Mouse (Mus musculus): ENCODE results near the gene Gpr183.

- TF ChIP-seq POLR2A (IDR thresholded peaks at IDR 0.05; ENCODE audit: borderline replicate concordance, extremely low read depth, insufficient read depth, insufficient read length, poor library complexity, severe bottlenecking) (no peak), CTCF (IDR thresholded peaks at IDR 0.05; ENCODE audit: borderline replicate concordance, extremely low read depth, insufficient read depth, insufficient read length) (no peak)
Measured at GRCm38 (mm10) chr14:121904754-121905153, 60.2 kb downstream of the Gpr183 start.

Measured in brain, embryonic 14.5 days (tissue).